Mouse (Mus musculus): ENCODE results near the gene Gria1.

GRCm38 (mm10) chr11:57013464-57014190 is 2.4 kb downstream of the Gria1 start:
- TF ChIP-seq CTCF (IDR thresholded peaks at IDR 0.05; ENCODE audit: low read depth, low read length) (no peak), POLR2A (IDR thresholded peaks at IDR 0.05; ENCODE audit: extremely low read depth, insufficient read depth, low read length) (no peak)

All from liver, adult 2 months (tissue).